Mouse (Mus musculus): ENCODE data around the gene Cwc22.

- no peak for TF ChIP-seq CTCF (IDR thresholded peaks at IDR 0.05; ENCODE audit: borderline replicate concordance, control insufficient read depth, extremely low read depth, insufficient read depth, low read length, poor library complexity)
- TF ChIP-seq POLR2A (IDR thresholded peaks at IDR 0.05; ENCODE audit: control insufficient read depth, extremely low read depth, insufficient read depth, low read length, poor library complexity): no peak
Observed at GRCm38 (mm10) chr2:77881301-77882199, 64.6 kb downstream of the Cwc22 start.
